In the genomic region with DNA sequence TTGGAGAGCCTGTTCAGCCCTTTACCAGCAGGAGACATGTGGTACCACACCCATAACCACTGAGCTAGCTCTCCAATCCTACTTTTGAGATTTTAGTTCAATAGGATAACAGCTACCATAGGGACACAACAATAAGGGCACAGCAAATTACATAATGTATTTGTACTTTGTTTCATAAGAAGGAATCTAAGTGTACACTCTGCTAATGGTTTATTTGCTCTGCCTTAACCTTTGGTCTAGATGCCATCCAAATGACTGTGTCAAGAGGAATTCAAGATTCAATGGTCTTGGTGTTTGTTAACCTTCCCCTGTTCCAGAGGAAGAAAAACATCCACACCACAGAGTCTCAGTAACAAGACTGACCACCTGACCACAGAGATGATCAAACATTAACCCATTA, we compare ENCODE assay signal across 26 mouse cellular contexts. TPM values are rescaled to one million over a fixed set of nuclear protein-coding genes. Genes with fewer than 3 reads are reported as not detected.
DNase-seq lines count a peak whose midpoint lies in the region; ATAC-seq and TF ChIP-seq lines count a peak whose summit lies in the region.
"Had no signal": no experiment of that assay in that cellular context is flagged by ENCODE, and none has a peak within 500 bp of the region (broad histone marks: within the 10 kb centered on the region; RNA-seq: fewer than 3 reads in every experiment).

No protein-coding gene starts in this region.

- no peak for TF ChIP-seq CTCF in kidney, postnatal 0 days (IDR thresholded peaks at IDR 0.05; ENCODE audit: low read depth)

- ATAC-seq in kidney, postnatal 0 days (replicated peaks; ENCODE audit: low FRiP score, low read depth) = peak; percentile 68
- ATAC-seq: midbrain, embryonic 16.5 days had no signal

- no peak overlapping the region for H3K9ac ChIP-seq in kidney, postnatal 0 days (ENCODE audit: low read depth, low read length)
- H3K9ac ChIP-seq: heart, embryonic 13.5 days; hindbrain, embryonic 15.5 days; limb, embryonic 15.5 days; lung, embryonic 15.5 days had no signal

- H3K27me3 ChIP-seq in kidney, postnatal 0 days (ENCODE audit: insufficient read depth, low read length) = no peaks in the 10 kb centered on the region
- H3K27me3 ChIP-seq: heart, embryonic 13.5 days; hindbrain, embryonic 15.5 days; limb, embryonic 15.5 days; lung, embryonic 15.5 days had no signal

- no peaks in the 10 kb centered on the region for H3K4me1 ChIP-seq in kidney, postnatal 0 days (replicated peaks; ENCODE audit: insufficient read depth, low read length)

- H3K4me2 ChIP-seq in kidney, postnatal 0 days (ENCODE audit: low read length) = no peak overlapping the region
- H3K4me2 ChIP-seq: heart, embryonic 13.5 days; hindbrain, embryonic 15.5 days; limb, embryonic 15.5 days; lung, embryonic 15.5 days had no signal

- DNase-seq in kidney, postnatal 0 days (ENCODE audit: low spot score) = peak; percentile 27
- no peak for DNase-seq in kidney, postnatal 4 days
- peak; percentile 62 for DNase-seq in lung, postnatal 36 days
- DNase-seq in lung, postnatal 4 days = no peak
- DNase-seq in kidney, postnatal 14 days = peak; percentile 40
- no peak for DNase-seq in left cerebral cortex, adult 9 months (ENCODE audit: low spot score in 2 of 2)
- DNase-seq in layer of hippocampus, postnatal 36 days = no peak
- DNase-seq: adrenal gland, adult 2 months; cerebellum, adult 8-10 months; gastrocnemius, adult 2 months; heart, postnatal 36 days; right cerebral cortex, postnatal 25 days; thymus, adult 18-20 months had no signal

- no peaks in the 10 kb centered on the region for H3K36me3 ChIP-seq in kidney, postnatal 0 days (ENCODE audit: insufficient read depth, low read length)
- H3K36me3 ChIP-seq: heart, embryonic 13.5 days; hindbrain, embryonic 15.5 days; limb, embryonic 15.5 days; lung, embryonic 15.5 days had no signal

- no peak overlapping the region for H3K27ac ChIP-seq in kidney, postnatal 0 days
- H3K27ac ChIP-seq: gastrocnemius, adult 2 months; heart, embryonic 13.5 days; hindbrain, embryonic 15.5 days; limb, embryonic 15.5 days; lung, embryonic 15.5 days had no signal

- no peak overlapping the region for H3K4me3 ChIP-seq in kidney, postnatal 0 days (replicated peaks; ENCODE audit: low read depth, low read length)
- H3K4me3 ChIP-seq: gastrocnemius, adult 2 months; heart, embryonic 13.5 days; hindbrain, embryonic 15.5 days; limb, embryonic 15.5 days; lung, embryonic 15.5 days had no signal

- H3K9me3 ChIP-seq in kidney, postnatal 0 days (replicated peaks; ENCODE audit: low read length) = no peaks in the 10 kb centered on the region
- H3K9me3 ChIP-seq: heart, embryonic 13.5 days; hindbrain, embryonic 15.5 days; limb, embryonic 15.5 days; lung, embryonic 15.5 days had no signal

RNA-seq across cellular contexts. Expression of gene Cyp4b1, which starts 11.7 kb away (rescaled TPM):
- polyA plus RNA-seq in kidney, postnatal 0 days (2015; fragmentation: Nextera tagmentation; extraction: Ambion mirVana) = 10.6 and 11.5 TPM in 2 replicates
- 1 to 10 TPM in 1 of 2 experiments, under 1 TPM in 1; 0.66 to 1.2 TPM for total RNA-seq in layer of hippocampus, postnatal 36 days (2021)
- total RNA-seq: megakaryocyte-erythroid progenitor cell, adult 5-6 weeks; neutrophil, adult 5-6 weeks had no signal
- polyA plus RNA-seq: forebrain, embryonic 11.5 days had no signal

RNA-seq across cellular contexts. Expression of gene Cyp4a32, which starts 58.4 kb away (rescaled TPM):
- 0.24 TPM in 1 of 2 replicates, not detected in the other for polyA plus RNA-seq in kidney, postnatal 0 days (2015; fragmentation: Nextera tagmentation; extraction: Ambion mirVana)
- not detected for total RNA-seq in layer of hippocampus, postnatal 36 days (2021)
- total RNA-seq: gastrocnemius, adult 2 months; heart, postnatal 36 days; layer of hippocampus, postnatal 10 days; left cerebral cortex, postnatal 36 days; megakaryocyte-erythroid progenitor cell, adult 5-6 weeks; neutrophil, adult 5-6 weeks had no signal
- polyA plus RNA-seq: adrenal gland, adult 2 months; forebrain, embryonic 11.5 days; gonadal fat pad, adult 2 months; heart, embryonic 13.5 days; hindbrain, embryonic 15.5 days; limb, embryonic 15.5 days; lung, embryonic 15.5 days; midbrain, embryonic 16.5 days; spleen, adult 2 months; stomach, embryonic 14.5 days had no signal

Comparison
In these comparisons a context has a peak if more than half of its experiments do, and no peak if none do; other contexts are left out.
1. DNase-seq: peak in kidney, postnatal 0 days (single experiment), lung, postnatal 36 days (single experiment) and kidney, postnatal 14 days (single experiment); none in kidney, postnatal 4 days (0 of 2), lung, postnatal 4 days (0 of 2), left cerebral cortex, adult 9 months (0 of 2) and layer of hippocampus, postnatal 36 days (0 of 2).